Mouse (Mus musculus): ENCODE measurements around the gene Podnl1. TPM values are rescaled to one million over a fixed set of nuclear protein-coding genes. Genes with fewer than 3 reads are reported as not detected.

Gene Podnl1
- polyA plus RNA-seq, 1 experiment from 2014 or later: 0.32 TPM

DNA sequence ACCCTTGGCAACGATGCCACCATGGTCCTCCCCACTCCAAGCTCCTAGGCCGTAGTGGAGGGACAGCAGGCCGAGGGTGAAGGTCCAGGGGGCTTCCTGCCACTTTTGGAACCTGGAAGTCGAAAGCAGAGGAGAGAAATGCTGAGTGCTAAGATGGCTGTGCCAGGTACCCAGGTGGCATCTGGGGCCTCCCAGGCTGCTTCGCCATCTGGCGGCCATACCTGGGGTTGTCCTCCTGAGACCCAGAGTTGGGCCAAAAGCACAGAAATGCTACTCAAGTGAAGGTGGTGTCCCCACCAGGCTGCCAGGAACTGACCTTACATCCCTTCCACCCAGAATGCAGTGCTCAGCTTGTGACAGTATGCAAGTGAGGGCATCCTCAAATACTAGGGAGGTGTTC lies 48.1 kb downstream of the Podnl1 start:
- Histone ChIP-seq H3K9ac (replicated peaks) (no peak overlapping the region), H3K4me2 (replicated peaks) (no peak overlapping the region), H3K36me3 (peaks cover 28% of the 10 kb centered on the region), H3K27ac (replicated peaks) (no peak overlapping the region), H3K9me3 (no peaks in the 10 kb centered on the region), H3K4me3 (no peak overlapping the region), H3K4me1 (peaks cover 7% of the 10 kb centered on the region; the same call in 1 of the 2 replicates), H3K27me3 (no peaks in the 10 kb centered on the region)
- ATAC-seq (replicated peaks): no peak
- 79% methylated on average over 6 of the region's 6 CpGs for WGBS

GRCm38 (mm10) chr8:84176560-84176959 lies 50.8 kb downstream of the Podnl1 start:
- Histone ChIP-seq H3K27me3 (no peaks in the 10 kb centered on the region), H3K4me3 (no peak overlapping the region), H3K9ac (replicated peaks) (no peak overlapping the region), H3K4me1 (peaks cover 32% of the 10 kb centered on the region), H3K4me2 (replicated peaks) (no peak overlapping the region), H3K27ac (replicated peaks) (no peak overlapping the region), H3K9me3 (no peaks in the 10 kb centered on the region), H3K36me3 (peaks cover 28% of the 10 kb centered on the region)
- WGBS: 52% methylated on average over 3 of the region's 3 CpGs
- ATAC-seq (replicated peaks): no peak

DNA sequence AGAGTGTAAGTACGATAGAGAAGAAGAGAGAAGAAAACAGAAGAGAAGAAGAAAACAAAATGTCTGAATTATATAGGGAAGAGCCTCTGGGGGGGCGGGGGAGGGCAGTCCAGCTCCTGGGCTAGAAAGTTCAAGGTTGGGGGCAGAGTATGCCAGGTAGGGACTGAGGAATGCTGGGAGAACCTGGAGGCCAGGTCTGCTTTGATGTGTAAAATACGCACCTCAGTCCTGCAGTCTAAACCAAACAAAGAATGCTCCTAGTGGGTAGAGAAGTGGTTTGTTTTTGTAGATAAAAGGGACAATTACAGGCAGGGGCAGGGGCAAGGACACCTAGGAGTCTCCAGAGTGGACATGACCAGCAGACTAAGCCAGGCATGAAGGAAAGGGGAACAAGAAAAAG lies 51.6 kb downstream of the Podnl1 start:
- no peak overlapping the region for H3K4me3 ChIP-seq
- no peak for ATAC-seq (replicated peaks)
- peaks cover 40% of the 10 kb centered on the region for H3K4me1 ChIP-seq
- no peak overlapping the region for H3K27ac ChIP-seq (replicated peaks)
- no peak overlapping the region for H3K4me2 ChIP-seq (replicated peaks)
- no peak overlapping the region for H3K9ac ChIP-seq (replicated peaks)
- H3K27me3 ChIP-seq: no peaks in the 10 kb centered on the region
- no peaks in the 10 kb centered on the region for H3K9me3 ChIP-seq
- peaks cover 20% of the 10 kb centered on the region for H3K36me3 ChIP-seq
- 95% methylated on average over 3 of the region's 3 CpGs for WGBS

DNA sequence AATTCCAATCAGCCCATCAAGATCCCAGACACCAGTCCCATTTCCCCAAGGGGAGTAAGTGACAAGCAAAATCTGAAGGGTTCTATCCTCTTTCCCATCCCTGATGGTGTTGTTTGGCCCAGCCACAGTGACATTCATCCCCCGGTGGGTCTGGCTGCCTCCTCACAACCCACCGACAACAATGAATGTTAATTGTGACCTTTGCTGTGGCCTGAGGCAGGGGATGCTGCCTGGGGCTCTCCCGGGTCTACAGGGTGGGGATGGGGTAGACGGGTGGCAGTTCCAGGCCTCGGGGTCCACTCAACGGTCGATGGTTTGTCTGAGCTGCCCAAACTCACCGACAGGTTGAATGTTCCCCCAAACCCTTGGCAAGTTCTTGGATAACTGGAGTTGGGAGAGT lies 52.8 kb downstream of the Podnl1 start:
- H3K27me3 ChIP-seq: no peaks in the 10 kb centered on the region
- no peaks in the 10 kb centered on the region for H3K9me3 ChIP-seq
- no peak overlapping the region for H3K27ac ChIP-seq (replicated peaks)
- no peak for ATAC-seq (replicated peaks)
- H3K4me2 ChIP-seq (replicated peaks): no peak overlapping the region
- no peak overlapping the region for H3K4me3 ChIP-seq
- no peak overlapping the region for H3K9ac ChIP-seq (replicated peaks)
- WGBS: 82% methylated on average over 8 of the region's 8 CpGs
- H3K36me3 ChIP-seq: peaks cover 9% of the 10 kb centered on the region
- H3K4me1 ChIP-seq: peaks cover 46% of the 10 kb centered on the region

DNA sequence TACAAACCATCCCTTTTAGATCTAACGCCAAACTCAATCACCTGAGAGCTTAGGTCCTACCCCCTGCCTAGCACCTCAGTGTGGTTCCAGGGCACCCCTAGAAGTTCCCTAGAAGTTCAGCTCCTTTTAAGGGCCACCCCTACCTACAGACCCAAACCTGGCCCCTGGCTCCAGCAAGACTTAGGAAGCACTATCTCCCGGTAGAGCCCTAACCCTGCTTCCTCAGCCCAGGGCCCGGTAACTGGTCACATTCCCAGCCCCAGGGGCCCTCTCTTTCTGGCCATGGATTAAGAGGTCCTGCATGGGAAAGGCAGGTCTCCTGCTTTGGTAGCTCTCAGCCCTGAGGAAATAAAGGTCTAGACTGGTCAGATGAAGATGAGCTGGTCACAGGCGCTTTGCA lies 54.2 kb downstream of the Podnl1 start:
- peak overlapping the region; percentile 70 for H3K4me2 ChIP-seq (replicated peaks)
- H3K9me3 ChIP-seq: no peaks in the 10 kb centered on the region
- H3K4me1 ChIP-seq: peaks cover 57% of the 10 kb centered on the region
- no peaks in the 10 kb centered on the region for H3K27me3 ChIP-seq
- H3K27ac ChIP-seq (replicated peaks): peak overlapping the region; percentile 83
- no peak; the same call in 1 of the 2 replicates for ATAC-seq (replicated peaks)
- H3K4me3 ChIP-seq: peak overlapping the region; percentile 35
- H3K9ac ChIP-seq (replicated peaks): peak overlapping the region; percentile 53
- WGBS: 9% methylated on average over 4 of the region's 4 CpGs
- peaks cover 5% of the 10 kb centered on the region; the same call in 1 of the 2 replicates for H3K36me3 ChIP-seq

- peak; percentile 63 for ATAC-seq (replicated peaks)
- peaks cover 57% of the 10 kb centered on the region for H3K4me1 ChIP-seq
- under 1% methylated on average over 16 of the region's 16 CpGs for WGBS
Observed at GRCm38 (mm10) chr8:84180530-84181190, 54.9 kb downstream of the Podnl1 start.

More at GRCm38 (mm10) chr8:84180530-84181190, 54.9 kb downstream of the Podnl1 start:
- Histone ChIP-seq H3K9me3 (no peaks in the 10 kb centered on the region), H3K27me3 (no peaks in the 10 kb centered on the region), H3K27ac (replicated peaks) (peak overlapping the region; percentile 83), H3K4me2 (replicated peaks) (peak overlapping the region; percentile 70), H3K9ac (replicated peaks) (peak overlapping the region; percentile 53), H3K4me3 (peak overlapping the region; percentile 35), H3K36me3 (no peaks in the 10 kb centered on the region)

MicroRNAs within 50 kb of the gene (microRNA counts, 519-probe panel; counts per million panel counts)
- microRNA mmu-miR-181c (2,917 counts per million, percentile 70 among the panel's probes with 10 or more counts), microRNA mmu-miR-709 (2,134 counts per million, percentile 32 among the panel's probes with 10 or more counts)

Small RNAs within 50 kb of the gene (microRNA-seq; reads per million reads assigned to microRNA genes)
- gene Gm25110 (not detected), gene Mir181c (14,501 reads per million, percentile 97 among the genes with 10 or more reads in this experiment), gene Mir181d (6,244 reads per million, percentile 92 among the genes with 10 or more reads in this experiment), gene Mir709 (not detected)

Other genes starting within 250 kb of the Podnl1 start
- 56.2 and 57.0 TPM in 2 replicates for gene Adgrl1, start 225.9 kb upstream of the Podnl1 start, polyA plus RNA-seq (2015; fragmentation: Nextera tagmentation; extraction: Ambion mirVana)
- gene Gm10644, start 170.8 kb upstream of the Podnl1 start, polyA plus RNA-seq (2015; fragmentation: Nextera tagmentation; extraction: Ambion mirVana): 0.74 and 0.95 TPM in 2 replicates
- 20.7 and 22.2 TPM in 2 replicates for gene Asf1b, start 170.5 kb upstream of the Podnl1 start, polyA plus RNA-seq (2015; fragmentation: Nextera tagmentation; extraction: Ambion mirVana)
- 169 and 178 TPM in 2 replicates for gene Prkaca, start 153.0 kb upstream of the Podnl1 start, polyA plus RNA-seq (2015; fragmentation: Nextera tagmentation; extraction: Ambion mirVana)
- 8.5 and 9.5 TPM in 2 replicates for gene Samd1, start 128.3 kb upstream of the Podnl1 start, polyA plus RNA-seq (2015; fragmentation: Nextera tagmentation; extraction: Ambion mirVana)
- gene 1700067K01Rik, start 124.5 kb upstream of the Podnl1 start, polyA plus RNA-seq (2015; fragmentation: Nextera tagmentation; extraction: Ambion mirVana): 1.4 TPM in 2 replicates
- gene 2210011C24Rik, start 113.8 kb upstream of the Podnl1 start, polyA plus RNA-seq (2015; fragmentation: Nextera tagmentation; extraction: Ambion mirVana): not detected in 2 replicates
- 0.94 and 2.6 TPM in 2 replicates for gene Palm3, start 104.5 kb upstream of the Podnl1 start, polyA plus RNA-seq (2015; fragmentation: Nextera tagmentation; extraction: Ambion mirVana)
- 0.41 and 0.68 TPM in 2 replicates for gene Il27ra, start 83.4 kb upstream of the Podnl1 start, polyA plus RNA-seq (2015; fragmentation: Nextera tagmentation; extraction: Ambion mirVana)
- gene Rln3, start 81.0 kb upstream of the Podnl1 start, polyA plus RNA-seq (2015; fragmentation: Nextera tagmentation; extraction: Ambion mirVana): not detected in 2 replicates
- gene Gm10643, start 60.9 kb upstream of the Podnl1 start, polyA plus RNA-seq (2015; fragmentation: Nextera tagmentation; extraction: Ambion mirVana): 1.2 and 1.3 TPM in 2 replicates
- gene Rfx1, start 59.2 kb upstream of the Podnl1 start, polyA plus RNA-seq (2015; fragmentation: Nextera tagmentation; extraction: Ambion mirVana): 9.1 and 9.5 TPM in 2 replicates
- 17.8 and 19.3 TPM in 2 replicates for gene Dcaf15, start 21.2 kb upstream of the Podnl1 start, polyA plus RNA-seq (2015; fragmentation: Nextera tagmentation; extraction: Ambion mirVana)
- 32.4 and 34.8 TPM in 2 replicates for gene Cc2d1a, start 21.9 kb downstream of the Podnl1 start, polyA plus RNA-seq (2015; fragmentation: Nextera tagmentation; extraction: Ambion mirVana)
- gene 4930432K21Rik, start 22.0 kb downstream of the Podnl1 start, polyA plus RNA-seq (2015; fragmentation: Nextera tagmentation; extraction: Ambion mirVana): 2.4 and 2.7 TPM in 2 replicates
- gene Nanos3, start 59.2 kb downstream of the Podnl1 start, polyA plus RNA-seq (2015; fragmentation: Nextera tagmentation; extraction: Ambion mirVana): 6.2 and 7.1 TPM in 2 replicates
- gene Zswim4, start 111.1 kb downstream of the Podnl1 start, polyA plus RNA-seq (2015; fragmentation: Nextera tagmentation; extraction: Ambion mirVana): 41.1 and 42.8 TPM in 2 replicates
- gene D8Ertd738e, start 123.7 kb downstream of the Podnl1 start, polyA plus RNA-seq (2015; fragmentation: Nextera tagmentation; extraction: Ambion mirVana): 233 and 252 TPM in 2 replicates
- gene Mri1, start 131.3 kb downstream of the Podnl1 start, polyA plus RNA-seq (2015; fragmentation: Nextera tagmentation; extraction: Ambion mirVana): 53.3 and 58.8 TPM in 2 replicates
- gene Ccdc130, start 144.4 kb downstream of the Podnl1 start, polyA plus RNA-seq (2015; fragmentation: Nextera tagmentation; extraction: Ambion mirVana): 24.5 and 27.6 TPM in 2 replicates

Data from forebrain, embryonic 15.5 days (tissue).